Mouse (Mus musculus) erythroblast, embryonic 14.5 days (primary cell): ENCODE data around the gene Nfia.

Source experiments
- GATA1 ChIP-seq: IDR thresholded peaks from 2 replicates; pipeline ENCODE4 v1.6.1; 2012; ENCODE audit warnings: low read length, inconsistent platforms, mixed read lengths
- TAL1 ChIP-seq: IDR thresholded peaks from 3 replicates; pipeline ENCODE4 v1.6.1; 2012; ENCODE audit warnings: low read length, inconsistent platforms, mixed read lengths

DNA sequence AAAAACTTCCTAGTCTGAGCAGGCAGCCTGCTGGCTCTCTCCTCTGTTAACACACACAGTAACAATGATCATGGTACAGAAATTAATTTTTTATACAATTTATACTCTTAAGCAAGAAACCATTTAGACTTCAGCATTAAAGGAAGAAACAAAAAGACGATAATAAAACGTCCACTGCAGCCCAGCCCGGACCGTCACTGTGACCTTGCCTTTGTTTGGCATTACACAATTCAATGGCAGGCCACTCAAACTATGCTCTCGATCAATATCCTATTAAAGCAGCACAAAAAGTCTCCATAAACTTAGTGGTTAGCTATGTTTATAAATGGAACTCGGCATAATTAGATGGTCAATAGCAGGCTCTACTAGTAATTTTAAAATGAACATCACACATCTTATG lies 232.5 kb downstream of the Nfia start:
- TF ChIP-seq GATA1 (no peak), TAL1 (no peak)
